Mouse (Mus musculus): ENCODE data around the gene Zc3hc1. TPM values are rescaled to one million over a fixed set of nuclear protein-coding genes. Genes with fewer than 3 reads are reported as not detected.
A peak's percentile ranks its signal among the peaks of the same experiment; 100 is the strongest.

Gene Zc3hc1
- total RNA-seq, 2 experiments from 2014 or later: 29.0 to 29.1 TPM

DNA sequence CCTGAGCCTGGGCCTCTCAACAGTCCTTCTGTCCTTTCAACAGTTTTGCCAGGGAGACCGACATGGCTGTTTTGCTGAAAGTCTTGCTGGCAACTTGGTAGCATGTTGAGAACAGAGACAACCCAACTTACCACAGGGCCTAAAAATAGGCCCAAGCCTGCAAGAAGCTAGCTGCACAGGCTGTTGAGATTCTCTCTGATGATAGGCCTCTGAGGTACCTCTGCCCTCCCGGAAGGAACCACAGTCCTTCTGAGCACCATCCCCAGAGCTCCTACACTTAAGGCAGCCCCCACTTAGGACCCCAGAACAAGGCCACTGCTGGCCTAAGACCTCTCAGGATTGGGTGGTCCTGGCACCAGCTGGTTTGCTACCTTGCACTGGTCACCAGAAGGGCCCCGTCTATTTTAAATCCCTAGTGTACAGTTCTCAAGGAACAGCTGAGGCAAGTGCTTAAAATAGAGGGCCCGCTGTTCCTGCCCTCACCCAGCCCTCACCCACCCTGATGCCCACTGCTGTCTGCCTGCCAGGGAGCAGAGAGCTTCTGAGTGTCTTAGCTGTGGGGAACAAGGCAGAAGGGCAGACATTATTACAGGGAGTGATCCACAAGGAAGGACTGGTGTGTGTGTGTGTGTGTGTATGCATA lies 50.5 kb downstream of the Zc3hc1 start:
- no peak for DNase-seq (ENCODE audit: extremely low spot score in 1 of 2, low spot score in 2 of 2)
- intact Hi-C loops (cut with DNase I): no loop called here

DNA sequence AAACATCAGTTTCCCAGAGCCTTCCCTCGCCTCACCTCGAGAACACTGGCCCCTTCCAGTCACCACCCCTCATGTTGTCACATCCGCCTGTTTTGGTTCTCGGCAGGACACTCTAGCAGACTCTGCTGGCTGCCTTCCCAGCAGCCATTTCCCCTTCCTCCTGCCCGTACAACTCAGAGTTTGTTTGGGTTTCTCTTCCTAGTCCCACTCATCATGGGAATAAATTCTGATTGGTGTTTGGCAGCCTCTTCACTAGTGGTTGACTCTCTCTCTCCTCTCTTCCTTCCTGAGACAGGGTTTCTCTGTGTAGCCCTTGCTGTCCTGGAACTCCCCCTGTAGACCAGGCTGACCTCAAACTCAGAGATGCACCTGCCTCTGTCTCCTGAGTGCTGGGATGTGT lies 53.9 kb downstream of the Zc3hc1 start:
- intact Hi-C loops (cut with DNase I): no loop called here
- peak in 1 of 2 experiments; percentile 90 for DNase-seq (ENCODE audit: extremely low spot score in 1 of 2, low spot score in 2 of 2)

DNA sequence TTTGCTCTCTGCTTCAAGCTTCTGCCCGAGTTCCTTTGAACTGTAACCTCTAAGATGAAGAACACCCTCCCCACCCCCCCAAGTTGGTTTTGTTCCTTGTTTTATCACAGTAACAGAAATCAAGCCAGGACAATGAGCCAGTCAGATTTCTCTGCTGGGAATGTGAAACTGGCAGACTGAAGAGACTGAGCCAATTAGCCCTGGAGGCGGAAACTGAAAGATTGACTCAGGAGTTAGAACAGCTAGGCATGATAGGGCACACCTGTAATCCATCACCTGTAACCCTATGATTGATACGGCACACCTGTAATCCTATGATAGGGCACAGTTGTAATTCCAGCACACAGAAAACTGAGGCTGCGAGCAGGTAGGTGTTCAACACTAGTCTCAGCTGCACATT lies 58.6 kb downstream of the Zc3hc1 start:
- DNase-seq (ENCODE audit: extremely low spot score in 1 of 2, low spot score in 2 of 2): no peak
- intact Hi-C loops (cut with DNase I): no loop called here

DNA sequence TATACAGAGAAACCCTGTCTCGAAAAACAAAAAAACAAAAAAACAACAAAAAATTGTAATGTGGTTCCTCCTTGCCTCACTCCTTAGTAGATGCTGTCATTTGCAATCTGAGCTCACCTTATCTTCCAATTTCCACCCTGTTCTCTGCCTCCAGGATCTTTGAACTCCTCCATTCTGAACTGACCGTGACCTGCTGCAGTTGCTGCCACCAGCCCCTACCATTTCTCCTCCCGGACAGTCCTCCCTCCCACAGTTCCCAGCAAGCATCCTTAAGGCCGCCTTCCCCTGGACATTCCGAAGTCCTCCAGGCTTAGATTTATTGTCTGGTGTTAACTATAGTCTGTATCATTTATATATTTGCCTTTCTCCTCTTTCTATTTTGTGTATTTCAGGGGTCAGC lies 60.1 kb downstream of the Zc3hc1 start:
- intact Hi-C loops (cut with DNase I): no loop called here
- DNase-seq (ENCODE audit: extremely low spot score in 1 of 2, low spot score in 2 of 2): no peak

DNA sequence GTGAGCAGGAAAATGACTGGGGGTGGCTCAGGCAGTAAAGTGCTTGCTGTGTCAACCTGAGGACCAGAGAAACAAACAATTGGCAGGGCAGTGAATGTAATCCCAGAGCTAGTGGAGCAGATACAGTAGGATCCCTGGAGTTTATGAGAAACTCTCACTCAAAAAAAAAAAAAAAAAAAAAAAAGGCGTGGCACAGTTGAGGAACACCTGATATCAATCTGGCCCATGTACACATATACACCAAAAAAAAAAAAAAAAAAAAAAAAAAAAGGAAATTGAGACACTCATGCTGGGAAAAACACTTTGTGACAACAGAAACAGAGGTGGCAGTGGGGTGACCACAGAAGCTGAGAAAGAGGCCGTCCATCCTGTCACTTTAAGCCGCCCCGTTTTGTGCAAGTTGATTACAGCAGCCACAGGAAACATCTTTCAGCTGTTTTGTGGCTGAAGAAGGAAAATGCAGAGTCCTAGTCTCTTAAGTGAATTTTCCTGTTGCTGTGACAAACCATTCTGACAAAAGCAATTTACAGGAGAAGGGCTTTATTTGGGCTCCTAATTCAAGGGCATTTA lies 64.8 kb downstream of the Zc3hc1 start:
- DNase-seq (ENCODE audit: extremely low spot score in 1 of 2, low spot score in 2 of 2): no peak
- intact Hi-C loops (cut with DNase I): no loop called here

DNA sequence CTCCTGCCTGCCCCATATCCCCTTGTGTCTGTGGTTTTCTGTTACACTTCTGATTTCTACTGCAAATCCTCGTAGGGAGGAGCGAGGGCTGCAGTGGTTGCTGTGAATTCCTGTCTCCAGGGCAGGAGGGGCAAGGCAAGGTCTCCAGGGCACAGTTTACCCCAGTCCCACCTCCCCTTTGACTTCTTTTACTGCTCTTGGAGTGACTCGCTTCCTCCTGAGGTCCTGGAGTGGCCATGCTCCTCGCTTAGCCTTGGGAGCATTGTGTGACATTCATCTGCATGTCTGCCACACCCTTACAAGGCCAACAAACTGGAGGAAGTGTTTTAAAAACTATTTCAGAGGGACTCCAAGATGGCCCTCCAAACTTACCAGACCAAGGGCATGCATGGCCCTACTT lies 69.8 kb downstream of the Zc3hc1 start:
- DNase-seq (ENCODE audit: extremely low spot score in 1 of 2, low spot score in 2 of 2): no peak
- intact Hi-C loops (cut with DNase I): no loop called here

DNA sequence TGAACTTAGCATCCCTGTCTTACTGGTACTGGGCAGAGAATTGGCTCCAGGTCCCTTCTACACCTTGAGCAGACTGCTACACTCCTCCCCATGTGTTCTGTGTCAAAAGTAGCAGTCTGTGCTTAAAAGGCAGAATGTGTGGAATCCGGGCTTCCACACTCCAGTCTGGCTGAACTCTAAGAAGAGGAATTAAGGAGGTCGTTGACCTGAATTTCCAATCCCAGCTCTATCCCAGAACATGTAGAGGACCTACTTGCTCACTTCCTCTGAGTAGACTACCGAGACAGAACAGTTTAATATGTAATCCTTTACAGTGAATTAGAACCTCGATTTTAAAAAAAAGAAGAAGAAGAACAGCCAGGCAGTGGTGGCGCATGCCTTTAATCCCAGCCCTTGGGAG lies 71.6 kb downstream of the Zc3hc1 start:
- DNase-seq (ENCODE audit: extremely low spot score in 1 of 2, low spot score in 2 of 2): no peak
- intact Hi-C loops (cut with DNase I): no loop called here

Other genes starting within 250 kb of the Zc3hc1 start
- gene Ube2h, start 86.5 kb downstream of the Zc3hc1 start, total RNA-seq (2021): 10 to 100 TPM; 92.0 to 93.9 TPM
- 100 to 1,000 TPM; 151 to 161 TPM for gene Klhdc10, start 10.8 kb upstream of the Zc3hc1 start, total RNA-seq (2021)
- 10 to 100 TPM; 16.3 to 16.6 TPM for gene Tmem209, start 118.8 kb upstream of the Zc3hc1 start, total RNA-seq (2021)
- 1 to 10 TPM in 1 of 2 experiments, under 1 TPM in 1; 0.39 to 1.4 TPM for gene Ssmem1, start 118.8 kb upstream of the Zc3hc1 start, total RNA-seq (2021)
- gene Cpa2, start 150.6 kb upstream of the Zc3hc1 start, total RNA-seq (2021): 1 to 10 TPM; 3.6 to 4.6 TPM
- gene Cpa4, start 177.3 kb upstream of the Zc3hc1 start, total RNA-seq (2021): under 1 TPM; 0.15 to 0.16 TPM
- not detected for gene Cpa5, start 220.0 kb upstream of the Zc3hc1 start, total RNA-seq (2021)
- not detected for gene Cpa1, start 248.2 kb upstream of the Zc3hc1 start, total RNA-seq (2021)

Data from left cerebral cortex, postnatal 10 days (tissue).